Mouse (Mus musculus) CH12.LX (cell line): ENCODE results near the gene Tbx21. TPM values are rescaled to one million over a fixed set of nuclear protein-coding genes. Genes with fewer than 3 reads are reported as not detected.

Experiments used
- DNase-seq: peaks from one replicate; pipeline ENCODE4 v3.0.0-alpha.2; 2013; ENCODE audit errors: extremely low read depth
- H3K27ac ChIP-seq: 2 replicates; pipeline ENCODE4 v1.5.1; 2012; ENCODE audit warnings: low read depth, mild to moderate bottlenecking, control low read depth, moderate library complexity; ENCODE audit not compliant: insufficient read depth
- H3K27me3 ChIP-seq: replicated peaks from 2 replicates; pipeline ENCODE3; 2012; ENCODE audit warnings: inconsistent platforms
- H3K36me3 ChIP-seq, 2 experiments: replicated peaks in 1 of 2; 2 replicates each; pipeline versions ENCODE3 to v1.6.1; 2012; ENCODE audit warnings: inconsistent platforms in 1 of 2, low read length in 1 of 2, mild to moderate bottlenecking in 1 of 2, mixed read lengths in 1 of 2, moderate library complexity in 1 of 2; ENCODE audit not compliant: control insufficient read depth in 1 of 2, insufficient read depth in 1 of 2
- H3K4me1 ChIP-seq, 2 experiments: 2 replicates each; pipeline ENCODE4 v1.6.1; 2012; ENCODE audit warnings: inconsistent platforms in 1 of 2, moderate library complexity in 1 of 2; ENCODE audit not compliant: insufficient read depth in 2 of 2, control insufficient read depth in 1 of 2
- H3K4me2 ChIP-seq: 2 replicates; pipeline ENCODE4 v1.6.1; 2012; ENCODE audit warnings: low read depth, mild to moderate bottlenecking, control low read depth; ENCODE audit not compliant: poor library complexity, insufficient read depth, severe bottlenecking
- H3K4me3 ChIP-seq, 3 experiments: fragments of 150-350 bp in 1 of 3; sonication (generic) in 1 of 3; replicated peaks in 1 of 3; 2 replicates each; pipeline versions ENCODE3 to v1.5.1; 2011 to 2012; ENCODE audit warnings: low read depth in 2 of 3, low read length in 2 of 3, mild to moderate bottlenecking in 2 of 3, moderate library complexity in 2 of 3, control low read depth in 1 of 3, improper control_type of control experiment in 1 of 3, inconsistent platforms in 1 of 3, mixed read lengths in 1 of 3; ENCODE audit not compliant: poor library complexity in 1 of 3
- H3K79me2 ChIP-seq: replicated peaks from 2 replicates; pipeline ENCODE4 v1.6.1; 2012; ENCODE audit warnings: mild to moderate bottlenecking, moderate library complexity; ENCODE audit not compliant: control insufficient read depth, poor library complexity, insufficient read depth, severe bottlenecking; ENCODE audit errors: extremely low read depth
- H3K9ac ChIP-seq: 2 replicates; pipeline ENCODE4 v1.6.1; 2012; ENCODE audit warnings: low read depth, mild to moderate bottlenecking, control low read depth, moderate library complexity; ENCODE audit not compliant: insufficient read depth
- H3K9me3 ChIP-seq: replicated peaks from 2 replicates; pipeline ENCODE3; 2012; ENCODE audit warnings: low read length, inconsistent platforms, mixed read lengths
- CHD1 ChIP-seq: IDR thresholded peaks from 2 replicates; pipeline ENCODE4 v1.6.1; 2012; ENCODE audit warnings: low read depth, low read length, improper control_type of control experiment, inconsistent platforms
- CHD2 ChIP-seq: IDR thresholded peaks from 2 replicates; pipeline ENCODE4 v1.6.1; 2011; ENCODE audit warnings: low read length, improper control_type of control experiment
- E2F4 ChIP-seq: IDR thresholded peaks from 2 replicates; pipeline ENCODE4 v1.6.1; 2011; ENCODE audit warnings: low read depth, low read length, improper control_type of control experiment; ENCODE audit not compliant: insufficient replicate concordance
- EP300 ChIP-seq: IDR thresholded peaks from 2 replicates; pipeline ENCODE4 v1.6.1; 2011; ENCODE audit warnings: low read length, improper control_type of control experiment
- IRF4 ChIP-seq: IDR thresholded peaks from 2 replicates; pipeline ENCODE4 v1.6.1; 2014; ENCODE audit warnings: low read depth, mild to moderate bottlenecking, inconsistent platforms, low read length, improper control_type of control experiment
- JUND ChIP-seq: conservative IDR thresholded peaks from 2 replicates; pipeline ENCODE4 v1.6.1; 2011; ENCODE audit warnings: low read depth, low read length, improper control_type of control experiment
- KAT2A ChIP-seq: IDR thresholded peaks from 2 replicates; pipeline ENCODE4 v1.6.1; 2012; ENCODE audit warnings: low read length, improper control_type of control experiment, inconsistent platforms; ENCODE audit not compliant: insufficient replicate concordance
- MAFK ChIP-seq: IDR thresholded peaks from 2 replicates; pipeline ENCODE4 v1.6.1; 2011; ENCODE audit warnings: low read length, improper control_type of control experiment; ENCODE audit not compliant: insufficient replicate concordance
- MAX ChIP-seq: IDR thresholded peaks from 2 replicates; pipeline ENCODE4 v1.6.1; 2011; ENCODE audit warnings: low read length, improper control_type of control experiment
- MAZ ChIP-seq: IDR thresholded peaks from 2 replicates; pipeline ENCODE4 v1.6.1; 2012; ENCODE audit warnings: low read depth, mild to moderate bottlenecking, inconsistent platforms, low read length, improper control_type of control experiment, moderate library complexity
- MXI1 ChIP-seq: IDR thresholded peaks from 2 replicates; pipeline ENCODE4 v1.6.1; 2011; ENCODE audit warnings: mild to moderate bottlenecking, low read depth, low read length, improper control_type of control experiment
- RCOR1 ChIP-seq: conservative IDR thresholded peaks from 2 replicates; pipeline ENCODE4 v1.6.1; 2012; ENCODE audit warnings: low read depth, mild to moderate bottlenecking, inconsistent platforms, low read length, improper control_type of control experiment
- SIN3A ChIP-seq: IDR thresholded peaks from 2 replicates; pipeline ENCODE4 v1.6.1; 2012; ENCODE audit warnings: low read length, improper control_type of control experiment, inconsistent platforms
- UBTF ChIP-seq: IDR thresholded peaks from 2 replicates; pipeline ENCODE4 v1.6.1; 2012; ENCODE audit warnings: low read depth, mild to moderate bottlenecking, inconsistent platforms, low read length, improper control_type of control experiment, moderate library complexity
- USF1 ChIP-seq: IDR thresholded peaks from 2 replicates; pipeline ENCODE4 v1.6.1; 2014; ENCODE audit warnings: low read depth, mild to moderate bottlenecking, inconsistent platforms, low read length, improper control_type of control experiment
- ZC3H11A ChIP-seq: IDR thresholded peaks from 2 replicates; pipeline ENCODE4 v1.6.1; 2012; ENCODE audit warnings: low read depth, mild to moderate bottlenecking, inconsistent platforms, low read length, improper control_type of control experiment
- dilution Hi-C: fragments of 300-500 bp; cut with MboI; formaldehyde crosslinking; loops from 2 replicates; pipeline ENCODE4 v1.14.3; 2020; ENCODE audit warnings: low sequenced_read_pairs; ENCODE audit not compliant: extremely low pct_unique_long_range_greater_than_20kb, extremely low pct_ligation_motif_present
- in situ Hi-C: fragments of 300-500 bp; cut with MboI; formaldehyde crosslinking; loops from 3 replicates; pipeline ENCODE4 v1.14.3; 2019; ENCODE audit warnings: low sequenced_read_pairs, low pct_ligation_motif_present, low pct_unique_long_range_greater_than_20kb, mixed read lengths
- polyA plus RNA-seq: library from polyadenylated mRNA; unstranded; fragments of >175 nt; gene quantifications from 2 replicates; pipeline ENCODE4 v1.2.1, GENCODE M21; 2012; ENCODE audit warnings: low read depth; ENCODE audit not compliant: insufficient read length
- total RNA-seq, 2 experiments: library from RNA; depleted of rRNA; stranded (reverse); fragments of 300-350 nt in 1 of 2; fragments of >200 nt in 1 of 2; gene quantifications; 2 replicates each; pipeline ENCODE4 v1.2.3; 2012 to 2014

Tbx21 gene
- total and polyA plus RNA-seq, 3 experiments: 0.08 to 0.09 TPM; not detected in 1

GRCm38 (mm10) chr11:97112519-97113125, 2.5 kb downstream of the Tbx21 start:
- Histone ChIP-seq H3K36me3 (no peaks in the 10 kb centered on the region), H3K4me2 (no peak overlapping the region), H3K79me2 (no peaks in the 10 kb centered on the region), H3K4me1 (peaks cover 3 to 23% of the 10 kb centered on the region in 2 experiments; a peak in 3 of 4 replicates), H3K27ac (no peak overlapping the region), H3K9ac (no peak overlapping the region), H3K9me3 (peaks cover 7% of the 10 kb centered on the region), H3K4me3 (no peak overlapping the region), H3K27me3 (no peaks in the 10 kb centered on the region)
- in situ Hi-C loops: loop anchor here (5.0 kb wide), 1 partner anchor 35 kb away; no protein-coding TSS in a partner anchor
- no peak for DNase-seq
- dilution Hi-C loops: no loop called here
- TF ChIP-seq SIN3A: no peak
- no peak for TF ChIP-seq E2F4
- no peak for TF ChIP-seq JUND
- no peak for TF ChIP-seq IRF4
- TF ChIP-seq CHD2: no peak
- no peak for TF ChIP-seq KAT2A
- no peak for TF ChIP-seq CHD1
- TF ChIP-seq MAZ: no peak
- TF ChIP-seq MXI1: no peak
- TF ChIP-seq MAX: no peak
- no peak for TF ChIP-seq MAFK

- H3K36me3 ChIP-seq: no peaks in the 10 kb centered on the region
- H3K27me3 ChIP-seq: no peaks in the 10 kb centered on the region
- no peak overlapping the region for H3K4me2 ChIP-seq
- no peak overlapping the region for H3K4me3 ChIP-seq
- peaks cover 4 to 6% of the 10 kb centered on the region in 2 experiments for H3K4me1 ChIP-seq
- H3K9ac ChIP-seq: no peak overlapping the region
- DNase-seq: no peak
- H3K27ac ChIP-seq: no peak overlapping the region
- no peaks in the 10 kb centered on the region for H3K79me2 ChIP-seq
- H3K9me3 ChIP-seq: no peaks in the 10 kb centered on the region
- TF ChIP-seq RCOR1 (no peak), EP300 (no peak), ZC3H11A (no peak), CHD1 (no peak), USF1 (no peak), IRF4 (no peak), UBTF (no peak)
- in situ Hi-C loops (no loop called here), dilution Hi-C loops (no loop called here)
Measured at GRCm38 (mm10) chr11:97108976-97109375, 6.2 kb downstream of the Tbx21 start.
